Mouse (Mus musculus): ENCODE results near the gene Car15.
A peak's percentile ranks its signal among the peaks of the same experiment; 100 is the strongest.

The Car15 gene

DNA sequence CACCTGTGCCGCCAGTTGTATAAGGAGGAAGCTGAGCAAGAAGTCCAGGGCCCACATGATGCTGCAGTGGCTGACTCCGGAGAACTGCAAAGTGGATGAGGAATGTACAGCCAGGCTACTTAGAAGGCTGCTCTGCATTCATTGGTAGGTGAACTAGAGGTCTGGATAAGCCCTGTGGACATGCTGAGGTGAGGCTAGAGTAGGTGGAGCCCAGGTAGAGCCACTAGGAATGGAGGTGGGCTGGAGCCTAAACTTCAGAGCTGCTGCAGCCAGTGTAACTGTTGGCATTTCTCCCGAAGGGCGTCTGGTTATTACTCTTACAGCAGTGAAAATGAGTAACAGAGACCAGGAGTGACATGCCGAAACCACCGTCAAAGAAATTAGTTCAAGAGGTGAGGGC is at the start of gene Car15:
Gene Car15 (minus strand): TSS at position 314 of the 400 bp plus-strand sequence.
- peak; percentile 26 to 49 for DNase-seq

DNA sequence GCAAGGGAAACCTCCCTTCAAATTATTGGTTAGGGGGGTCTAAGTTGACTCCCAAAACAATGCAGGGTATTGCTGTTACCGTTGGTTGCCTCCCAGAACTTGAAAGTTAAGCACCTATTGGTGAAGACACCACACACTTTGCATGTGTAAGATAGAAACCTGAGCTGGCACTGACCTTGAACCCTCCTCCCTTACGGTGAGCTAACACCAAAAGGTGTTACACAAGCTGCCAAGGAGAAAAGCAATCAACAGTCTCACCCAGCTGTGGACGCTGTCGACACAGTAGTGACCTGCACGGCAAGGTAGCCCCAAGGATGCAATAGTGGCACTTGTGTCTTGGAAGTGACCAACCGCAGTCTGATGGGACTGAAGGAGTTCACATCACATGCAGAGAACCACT is 46.0 kb upstream of the Car15 start:
- no peak for DNase-seq

DNA sequence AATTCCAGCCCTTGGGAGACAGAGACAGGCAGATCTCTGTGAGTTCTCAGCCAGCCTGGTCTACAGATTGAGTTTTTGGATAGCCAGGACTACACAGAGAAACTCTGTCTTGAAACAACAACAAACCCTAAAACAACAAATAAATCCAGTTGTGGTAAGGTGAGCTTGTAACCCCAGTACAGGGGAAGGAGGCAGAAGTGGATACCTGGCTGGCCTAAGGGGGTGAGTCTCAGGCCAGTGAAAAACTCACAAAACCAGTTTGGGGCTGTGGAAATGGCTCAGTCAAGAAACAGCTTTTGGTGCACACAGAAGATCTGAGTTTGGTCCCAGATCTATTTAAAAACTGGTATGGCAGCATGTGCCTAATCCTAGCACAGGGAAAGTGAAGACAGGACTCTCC is 44.0 kb upstream of the Car15 start:
- peak in 1 of 2 experiments; percentile 22 for DNase-seq

DNA sequence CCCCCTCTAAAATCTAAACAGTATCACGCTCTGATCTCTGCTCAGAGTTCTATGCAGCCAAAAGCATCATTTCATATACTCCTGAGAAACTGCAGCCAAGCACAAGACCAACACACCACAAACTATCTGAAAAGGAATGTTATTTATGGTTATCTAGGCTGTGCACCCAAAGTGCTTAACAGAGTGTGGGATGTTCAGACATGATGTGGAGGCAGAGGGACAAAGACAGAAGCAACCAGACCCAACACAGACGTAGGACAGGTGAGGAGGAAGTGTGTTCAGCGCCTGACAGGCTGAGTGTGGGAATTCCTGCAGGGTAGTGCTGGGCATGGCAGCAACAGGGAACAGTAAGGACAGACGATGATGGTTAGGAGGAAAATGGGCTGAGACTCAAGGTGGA is 41.4 kb upstream of the Car15 start:
- DNase-seq = no peak

DNA sequence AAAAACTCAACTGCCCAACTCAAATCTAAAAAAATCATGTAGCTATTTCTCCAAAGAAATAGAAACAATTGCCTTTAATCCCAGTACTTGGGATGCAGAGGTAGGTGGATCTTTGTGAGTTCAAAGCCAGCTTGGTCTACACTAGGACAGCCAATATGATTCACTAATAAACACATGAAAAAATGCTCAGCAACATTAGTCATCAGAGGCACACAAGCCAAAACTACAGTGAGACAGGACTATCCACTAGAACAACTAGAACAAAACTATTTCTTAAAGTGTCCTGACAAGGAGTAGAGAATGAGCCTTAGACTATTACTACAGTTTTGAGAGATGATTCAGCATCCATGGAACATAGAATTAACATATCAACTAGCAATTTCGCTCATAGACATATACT is 37.9 kb upstream of the Car15 start:
- no peak for DNase-seq

DNA sequence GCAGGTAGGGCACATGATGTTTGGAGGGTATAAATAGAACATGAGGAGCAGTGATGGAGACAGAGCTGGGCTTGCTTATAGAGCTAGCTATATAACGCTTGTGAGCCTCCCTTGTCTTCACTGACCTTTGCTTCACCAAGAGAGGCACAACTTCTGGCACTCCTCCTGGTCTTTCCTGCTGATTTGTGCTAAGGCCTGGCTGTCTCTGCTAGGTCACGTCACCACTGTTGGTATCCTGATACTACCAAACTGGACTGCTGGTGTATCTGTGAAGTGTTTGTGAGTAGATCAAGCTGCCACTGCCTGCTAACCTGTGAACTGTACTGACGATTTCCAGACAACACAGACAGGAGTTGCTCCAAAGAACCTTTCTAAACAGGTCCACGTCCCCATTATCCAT is 37.0 kb upstream of the Car15 start:
- no peak for DNase-seq

DNA sequence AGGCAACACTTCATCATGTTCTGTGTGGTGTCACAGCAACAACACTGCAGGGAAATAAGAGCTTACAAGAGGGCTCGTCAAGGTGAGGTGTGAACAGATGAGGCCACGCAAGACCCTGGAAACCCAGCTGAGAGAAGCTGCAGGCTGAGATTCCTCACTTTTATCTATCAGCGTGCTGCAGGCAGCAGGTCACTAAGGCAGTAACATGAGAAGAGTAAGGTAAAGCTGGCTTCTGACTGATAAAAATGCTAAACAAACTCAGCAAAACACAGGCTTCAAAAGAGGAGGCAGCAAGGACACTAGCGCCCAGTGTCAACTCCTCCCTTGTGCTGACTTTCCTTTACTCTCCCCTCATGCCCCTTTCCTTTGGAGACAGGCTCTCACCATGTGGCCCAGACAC is 34.8 kb upstream of the Car15 start:
- DNase-seq = no peak

DNA sequence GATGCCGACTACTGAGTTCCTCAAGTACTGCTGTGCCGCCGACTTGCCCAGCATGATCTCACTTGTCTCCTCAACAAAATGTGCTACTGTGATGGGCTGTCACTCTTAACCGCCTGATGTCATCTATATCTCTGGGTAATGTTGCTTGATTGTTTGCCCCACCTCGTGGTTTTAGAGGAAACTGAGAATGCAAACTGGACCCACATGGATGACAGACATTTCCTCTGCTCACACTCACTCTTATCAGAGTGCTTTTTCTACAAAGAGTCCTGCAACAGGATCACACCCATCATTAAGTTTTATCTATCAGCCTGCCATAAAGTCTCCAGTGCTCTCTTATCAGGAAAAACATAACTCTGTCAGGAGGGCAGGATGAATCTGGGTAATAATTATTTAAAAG is 33.1 kb upstream of the Car15 start:
- DNase-seq = no peak

DNA sequence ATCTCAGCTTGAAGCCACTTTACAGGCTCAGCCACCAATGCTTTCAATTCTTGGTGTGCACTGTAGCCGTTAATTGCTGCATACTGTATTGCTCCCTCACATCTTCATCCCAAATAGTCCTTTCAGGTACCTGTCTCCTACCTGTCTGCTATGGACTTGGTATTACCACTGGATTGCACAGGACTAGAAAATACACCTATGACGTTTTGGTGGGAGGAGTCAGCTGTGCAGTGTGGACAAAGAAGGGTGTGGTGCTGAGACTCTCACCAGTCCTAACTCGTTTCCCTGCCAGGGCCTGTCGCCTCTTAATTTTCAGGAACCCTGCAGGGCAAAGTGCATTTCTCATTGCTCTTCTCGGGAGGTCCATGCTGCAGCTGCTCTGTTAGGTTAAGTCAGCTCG is 27.6 kb upstream of the Car15 start:
- peak; percentile 31 to 46 for DNase-seq

DNA sequence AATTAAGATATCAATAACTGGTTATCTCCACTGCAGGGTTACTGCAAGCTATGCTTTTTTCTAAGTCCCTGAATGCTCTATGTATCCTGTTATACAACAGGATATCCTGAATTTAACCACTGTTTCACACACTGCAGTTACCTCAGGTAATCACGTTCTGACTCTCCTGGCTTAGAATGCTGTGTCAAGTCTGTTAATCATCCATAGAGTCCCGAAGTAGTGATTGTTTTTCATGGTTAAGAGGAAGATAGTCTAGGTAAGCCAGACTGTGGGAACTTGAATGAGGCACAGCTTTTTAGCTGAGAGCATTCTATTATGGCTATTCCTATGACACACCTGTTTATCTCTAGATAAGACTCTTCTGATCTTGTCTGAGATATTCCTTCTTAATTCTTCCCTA is 27.1 kb upstream of the Car15 start:
- peak in 1 of 2 experiments; percentile 58 for DNase-seq

DNA sequence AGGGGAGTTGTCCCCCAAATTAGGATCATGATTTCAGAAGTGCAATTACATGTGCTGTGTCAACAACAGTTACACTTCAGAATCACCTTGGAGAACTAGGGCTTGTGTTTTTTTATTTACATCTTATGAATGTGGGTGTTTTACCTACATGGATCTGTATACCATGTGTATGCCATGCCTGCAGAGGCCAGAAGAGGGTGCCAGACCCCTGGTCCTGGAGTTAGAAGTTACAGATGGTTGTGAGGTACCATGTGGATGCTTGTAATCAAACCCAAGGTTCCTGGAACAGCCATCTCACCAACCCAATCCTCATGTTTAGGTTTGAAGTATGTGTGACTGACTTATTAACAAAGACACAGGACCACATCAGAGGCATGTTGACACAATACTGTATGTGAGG is 20.4 kb upstream of the Car15 start:
- no peak for DNase-seq

DNA sequence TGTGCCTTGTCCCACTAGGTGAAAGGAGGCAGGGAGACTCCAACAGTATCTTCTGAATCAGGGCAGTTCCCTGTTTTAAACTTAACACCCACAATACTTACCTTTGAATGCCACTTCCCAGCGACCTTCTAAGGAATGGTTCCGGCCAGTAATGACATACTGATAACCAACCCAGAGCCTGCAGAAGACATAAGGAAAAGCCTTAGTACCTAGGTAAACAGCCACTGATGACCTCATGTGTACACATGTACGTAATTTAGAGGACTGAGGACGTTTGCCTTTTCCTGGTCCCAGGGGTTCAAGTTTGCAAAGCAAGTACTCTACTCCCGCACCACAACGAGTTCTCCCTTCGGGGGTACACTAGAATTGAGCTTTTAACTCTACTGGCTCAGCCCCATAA is 19.0 kb upstream of the Car15 start:
- no peak for DNase-seq

DNA sequence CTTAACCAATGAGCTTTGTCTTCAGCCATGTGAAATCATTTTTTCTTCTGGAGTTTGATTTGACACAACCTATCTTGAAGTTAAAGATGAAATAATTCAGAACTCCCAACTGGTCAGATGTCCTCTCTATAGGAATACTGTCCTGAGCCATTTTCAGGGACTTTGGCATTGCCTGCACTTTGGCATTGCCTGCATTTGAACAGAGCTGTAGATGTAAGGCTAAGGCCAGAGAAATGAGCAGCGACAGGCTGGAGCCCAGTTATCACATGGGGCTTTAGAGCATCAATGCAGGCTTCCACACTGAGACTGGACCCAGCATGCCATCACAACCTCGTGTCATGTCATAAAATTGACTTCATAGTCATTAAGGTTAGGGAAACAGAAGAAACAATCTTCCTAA is 15.1 kb upstream of the Car15 start:
- DNase-seq = no peak

DNA sequence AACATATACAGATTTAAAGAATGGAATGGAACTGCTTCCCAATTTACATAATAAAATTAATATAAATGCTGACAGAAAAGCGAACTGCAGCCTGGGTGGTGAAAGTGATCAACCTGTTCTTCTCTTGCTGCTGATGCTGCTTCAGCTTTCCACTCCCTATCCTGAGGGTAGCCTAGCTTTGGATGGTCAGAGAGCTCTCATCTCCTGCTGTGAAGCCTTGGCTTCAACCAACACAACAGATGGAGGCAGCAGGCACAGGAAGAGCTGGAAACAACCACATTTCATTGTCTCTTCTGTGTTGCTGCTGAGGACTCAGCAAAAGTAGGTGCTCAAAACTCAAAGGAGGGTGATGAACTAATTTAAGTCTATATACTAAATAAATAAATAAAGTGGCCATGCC is 13.7 kb upstream of the Car15 start:
- DNase-seq = no peak

DNA sequence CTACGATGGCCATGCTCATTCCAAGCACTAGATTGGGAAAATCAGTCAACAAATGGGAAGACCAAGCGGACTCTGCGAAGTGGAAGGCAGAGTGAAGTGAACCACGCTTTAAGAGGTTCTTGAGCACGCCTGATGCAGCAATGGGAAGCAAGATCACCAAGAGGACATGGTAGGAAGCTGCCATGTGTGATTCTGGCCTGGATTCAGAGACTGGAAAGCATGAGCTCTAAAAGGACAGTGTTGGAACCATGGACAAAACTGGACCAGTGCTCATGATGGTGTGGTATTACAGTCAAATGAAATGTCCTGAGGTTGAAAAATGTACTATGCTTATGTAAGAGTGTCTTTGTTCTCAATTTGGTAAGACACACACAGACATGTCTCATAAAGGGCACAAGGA is 13.2 kb upstream of the Car15 start:
- DNase-seq = no peak

DNA sequence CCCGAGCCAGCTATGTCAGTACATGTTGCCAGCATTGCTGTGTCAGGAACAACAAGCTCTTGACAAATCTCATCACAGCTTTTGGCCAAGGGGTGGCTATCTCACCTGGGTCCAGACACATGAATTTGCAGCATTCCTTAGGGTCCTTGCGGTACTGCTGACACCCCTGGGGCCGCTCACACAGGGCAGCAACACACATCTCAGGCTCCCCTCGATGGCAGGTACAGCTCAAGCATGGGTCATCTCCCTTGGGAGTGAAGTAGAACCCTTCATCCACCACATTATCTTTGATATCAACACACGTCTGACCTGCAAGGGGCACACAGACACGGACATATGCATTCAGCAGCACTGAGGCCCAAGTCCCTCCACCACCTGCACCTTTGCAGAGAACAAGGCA is 11.3 kb upstream of the Car15 start:
- no peak for DNase-seq

DNA sequence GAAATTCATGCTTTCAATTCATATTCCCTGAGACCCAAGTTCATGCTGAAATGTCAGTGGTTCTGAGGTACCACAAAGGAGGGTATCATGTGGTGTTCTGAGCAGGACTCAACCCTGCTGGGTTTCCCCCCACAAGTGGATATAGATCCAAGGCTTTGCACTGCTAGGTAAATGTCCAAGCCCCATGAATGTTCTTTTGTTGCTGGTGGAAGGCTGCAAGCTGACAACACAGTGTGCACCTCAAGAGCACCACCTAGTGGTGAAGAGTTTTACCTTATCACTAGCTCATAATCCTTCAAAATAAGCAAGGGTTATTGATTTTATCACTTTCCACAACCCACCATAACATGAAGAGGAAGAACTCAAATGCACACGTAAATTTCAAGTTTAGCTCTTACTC is 10.8 kb upstream of the Car15 start:
- no peak for DNase-seq

DNA sequence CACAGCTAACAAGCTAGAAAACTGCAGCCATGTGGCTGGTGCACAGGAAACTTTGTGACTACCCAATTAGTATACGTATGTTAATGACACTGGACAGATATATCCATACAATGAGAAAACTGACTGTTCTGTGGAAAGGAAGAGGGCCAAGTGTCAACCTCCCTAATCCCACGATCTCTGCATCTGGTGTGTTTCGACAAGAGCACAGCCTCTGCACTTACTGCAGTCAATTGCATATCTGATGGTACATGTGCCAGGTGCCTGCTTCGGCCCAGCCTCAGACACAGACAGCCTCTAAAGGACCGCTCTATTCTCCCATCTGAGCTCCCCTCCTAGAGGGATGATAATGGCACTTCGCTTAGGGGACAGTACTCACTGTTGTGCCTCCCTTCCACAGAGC is 10.3 kb upstream of the Car15 start:
- no peak for DNase-seq

DNA sequence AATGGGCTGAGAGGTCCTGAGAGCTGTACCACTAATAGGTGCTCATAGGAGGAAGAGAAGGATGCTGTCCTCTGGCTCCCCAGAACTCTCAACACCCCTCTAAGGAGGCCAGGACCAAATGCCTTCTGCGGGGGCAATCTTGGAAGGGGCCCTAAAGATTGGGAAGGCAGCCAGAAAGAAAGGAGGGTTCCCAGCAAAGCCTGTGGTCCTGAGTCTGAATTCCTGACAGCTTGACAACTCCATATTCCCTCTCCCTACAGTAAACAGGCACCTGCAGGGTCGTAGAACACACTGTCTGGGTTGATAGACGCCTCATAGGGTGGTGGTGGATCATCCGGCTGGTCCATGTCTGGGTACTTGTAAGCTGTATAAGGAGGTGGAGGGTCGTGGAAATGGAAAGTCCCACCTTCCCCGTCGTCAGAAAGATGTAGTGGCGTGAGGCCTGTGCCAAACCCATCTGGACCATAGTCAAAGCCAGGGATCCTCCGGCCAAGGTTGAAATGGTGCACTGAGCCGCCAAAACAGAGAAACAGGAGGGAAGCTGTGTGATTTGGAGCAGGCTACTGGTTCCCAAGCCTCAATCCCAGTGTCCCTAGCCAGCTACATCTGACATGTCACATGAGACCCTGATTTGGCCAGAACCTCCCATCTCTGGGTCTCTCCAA is 5.7 kb upstream of the Car15 start:
- no peak for DNase-seq

DNA sequence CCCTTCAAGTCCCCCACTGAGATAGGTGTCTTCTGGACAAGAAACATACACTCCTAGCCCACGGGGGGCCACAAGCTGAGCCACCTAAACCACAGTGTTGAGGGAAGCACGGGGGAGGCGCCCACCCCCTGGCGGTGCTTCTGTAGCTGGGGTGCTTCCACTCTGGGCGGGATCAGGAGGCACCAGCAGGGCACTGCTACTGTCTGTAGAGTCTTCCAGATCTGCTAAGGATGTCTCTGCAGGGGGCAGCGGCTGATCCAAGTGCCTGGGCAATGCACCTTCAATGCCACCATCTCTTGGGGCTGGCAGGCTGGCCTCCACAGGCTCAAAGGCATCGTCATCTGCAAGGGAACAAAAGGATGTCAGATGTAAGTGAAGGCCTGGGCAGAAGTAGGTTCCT is 4.3 kb upstream of the Car15 start:
- DNase-seq = no peak

DNA sequence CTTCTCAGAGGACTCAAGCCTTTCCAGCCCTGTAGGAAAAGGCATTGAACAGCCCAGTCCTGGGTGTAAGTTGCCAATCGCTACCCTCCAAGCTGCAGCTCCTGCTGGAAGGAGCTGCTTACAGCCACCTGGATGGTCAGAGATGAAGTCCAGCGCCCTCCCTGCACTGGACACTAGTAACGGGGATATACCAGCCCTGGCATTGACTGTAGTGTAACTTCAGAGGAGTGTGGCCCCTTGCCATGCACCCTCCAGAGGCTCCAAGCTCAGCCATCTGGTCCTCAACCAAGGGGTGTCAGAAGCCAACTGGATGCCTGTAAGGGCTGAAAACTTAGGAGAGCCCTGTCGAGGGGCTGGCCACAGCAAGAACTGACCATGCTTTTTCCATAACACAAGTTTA is 1.8 kb upstream of the Car15 start:
- DNase-seq = no peak

DNA sequence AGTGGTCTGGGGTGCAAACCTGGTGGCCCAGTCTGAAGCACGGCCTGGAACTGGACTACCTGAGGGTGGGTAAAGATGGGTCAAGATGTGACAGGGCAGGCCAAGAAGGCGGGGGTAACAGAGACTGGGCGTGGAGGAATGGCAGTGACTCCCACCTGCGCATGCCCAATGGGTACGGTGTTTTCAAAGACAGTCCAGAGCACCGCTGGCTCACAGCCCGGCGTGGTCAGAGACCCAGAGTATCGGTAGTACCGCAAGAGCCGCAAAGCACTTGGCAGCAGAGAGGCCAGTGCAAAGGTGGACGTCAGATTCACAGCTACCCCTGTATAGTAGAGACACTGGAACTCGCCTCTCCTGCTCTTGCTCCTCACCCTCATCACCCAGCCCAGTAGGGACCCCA is 2.7 kb downstream of the Car15 start:
- DNase-seq = no peak

DNA sequence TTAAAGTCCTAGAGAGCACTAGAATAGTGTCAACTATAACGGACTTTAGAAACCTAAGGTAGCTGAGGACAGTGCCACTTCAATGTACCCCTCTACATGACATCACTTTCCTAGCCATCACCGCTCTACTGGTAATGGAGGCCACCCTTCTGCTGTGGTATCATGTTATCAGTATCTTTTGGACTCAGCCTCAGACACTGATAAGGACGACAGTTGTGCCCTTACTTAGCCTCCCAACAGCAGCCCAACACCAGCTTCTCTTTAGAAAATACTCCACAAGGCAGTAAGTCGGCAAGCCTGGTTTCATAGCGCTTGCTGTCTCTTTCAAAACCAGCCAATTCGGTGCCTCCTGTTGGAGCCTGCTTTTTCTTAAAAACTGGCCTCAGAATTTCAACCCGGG is 3.6 kb downstream of the Car15 start:
- no peak for DNase-seq

DNA sequence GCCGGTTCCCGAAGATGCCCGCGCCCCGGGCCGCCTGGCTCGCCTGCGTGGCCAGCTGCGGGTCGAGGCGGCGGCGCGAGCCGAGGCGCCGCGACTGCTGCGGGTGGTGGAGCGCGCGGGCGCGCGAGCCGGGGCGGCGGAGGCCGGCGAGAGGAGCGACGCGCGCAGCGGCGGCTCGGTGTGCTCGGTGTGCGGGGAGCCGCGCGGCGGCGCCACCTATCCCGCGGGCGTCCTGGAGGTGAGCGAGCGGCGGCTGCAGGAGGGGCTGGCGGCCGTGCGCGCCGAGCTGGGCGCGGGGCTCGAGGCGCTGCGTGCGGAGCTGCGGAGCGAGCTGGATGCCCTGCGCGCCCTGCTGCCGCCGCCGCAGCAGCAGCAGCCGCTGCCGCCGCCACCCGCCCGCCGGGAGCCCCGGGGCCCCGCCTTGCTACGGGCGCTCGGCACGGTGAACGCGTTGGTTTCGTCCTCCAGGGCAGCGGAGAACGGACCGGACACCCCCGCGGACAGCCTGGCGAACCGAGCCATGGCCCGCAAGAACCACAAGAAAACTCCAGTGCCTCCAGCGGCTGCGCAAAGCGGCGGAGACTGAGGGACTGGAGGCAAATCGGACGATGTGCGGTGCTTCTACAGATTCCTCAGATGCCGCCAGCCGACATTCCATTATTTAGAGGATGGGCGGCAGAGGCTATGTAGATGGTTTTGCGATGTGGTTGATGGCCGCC is 4.3 kb downstream of the Car15 start:
- no peak for DNase-seq

DNA sequence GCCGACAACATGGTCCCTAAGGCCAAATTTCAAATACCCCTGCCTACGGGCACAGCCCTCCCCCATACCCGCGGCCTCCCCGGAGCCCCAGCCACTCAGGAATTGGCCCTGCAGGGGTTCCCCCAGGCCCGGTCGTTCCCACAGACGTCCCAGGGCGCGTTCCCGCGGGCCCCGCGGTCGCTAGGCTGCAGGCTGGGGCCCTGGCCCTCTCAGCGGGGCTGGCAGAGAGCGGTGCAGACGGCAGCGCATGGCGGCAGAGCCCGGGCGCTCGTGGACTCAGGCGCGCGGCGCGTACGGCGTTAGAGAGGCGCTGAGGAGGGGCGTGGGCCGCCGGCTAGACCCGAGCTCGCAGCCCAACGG is 4.9 kb downstream of the Car15 start:
- DNase-seq = no peak

Measured in kidney, adult 8-10 months (tissue).